Mouse (Mus musculus): Measurements from ENCODE around the gene Cfl1.

Cfl1 gene

DNA sequence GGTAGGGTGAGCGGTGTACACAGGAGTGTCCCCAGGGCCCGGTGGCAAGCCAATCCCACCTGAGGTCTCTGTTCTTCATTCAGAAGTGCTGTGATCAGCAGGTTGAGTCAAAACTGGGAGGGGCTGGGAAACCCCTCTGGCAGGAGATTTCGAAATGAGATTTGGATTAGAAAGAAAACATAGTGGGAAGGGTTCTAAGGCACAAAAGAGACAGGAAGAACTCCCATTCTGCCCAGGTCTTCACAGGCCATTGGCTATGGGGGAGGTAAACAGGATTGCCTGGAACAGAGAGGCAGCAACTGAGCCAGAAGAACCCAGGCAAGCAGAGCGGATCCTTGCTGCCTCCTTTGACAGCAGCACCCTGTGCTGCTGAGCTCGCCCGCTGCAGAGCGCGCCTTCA, 48.5 kb downstream of the Cfl1 start:
- DNase-seq, result no peak

DNA sequence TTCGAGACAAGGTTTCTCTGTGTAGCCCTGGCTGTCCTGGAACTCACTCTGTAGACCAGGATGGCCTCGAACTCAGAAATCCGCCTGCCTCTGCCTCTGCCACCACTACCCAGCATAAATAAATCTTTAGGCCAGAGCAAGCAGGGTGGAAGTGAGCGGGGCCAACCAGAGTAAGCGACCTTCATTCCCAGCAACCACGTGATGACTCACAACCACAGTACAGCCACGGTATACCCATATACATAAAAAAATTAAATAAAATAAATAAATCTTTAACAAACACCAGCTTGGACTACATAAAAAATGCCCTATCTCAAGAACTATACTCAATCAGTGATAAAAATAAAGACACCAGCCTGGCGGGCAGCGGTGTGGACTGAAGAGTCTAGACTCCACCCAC, 53.1 kb downstream of the Cfl1 start:
- DNase-seq, result no peak

DNA sequence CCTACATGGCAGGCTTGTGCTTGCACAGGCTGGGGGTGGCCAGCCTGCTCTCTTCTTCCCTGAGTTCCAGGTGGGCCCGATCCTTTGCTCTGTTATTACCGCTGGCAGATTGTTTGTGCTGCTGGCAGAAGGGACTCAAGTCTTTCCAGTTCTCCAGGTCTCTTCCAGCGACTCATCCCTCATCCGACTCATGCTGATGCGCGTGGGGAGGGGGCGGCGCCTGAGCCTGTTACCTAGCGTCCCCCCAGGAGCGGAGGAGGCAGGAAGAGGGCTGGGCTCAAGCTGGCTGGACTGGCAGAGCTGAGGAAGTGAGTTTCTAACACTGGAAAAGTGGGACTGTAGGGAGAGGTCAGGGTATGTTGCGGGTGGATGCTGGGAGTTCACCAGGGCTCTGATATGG, 53.8 kb downstream of the Cfl1 start:
- DNase-seq, result no peak

All from liver (tissue).